Mouse (Mus musculus): Measurements from ENCODE around the gene Cers3.

GRCm38 (mm10) chr7:66733882-66734281 lies 9.4 kb upstream of the Cers3 start:
- TF ChIP-seq CTCF (IDR thresholded peaks at IDR 0.05; ENCODE audit: low read depth, low read length) (no peak), TAL1 (conservative IDR thresholded peaks at IDR 0.05; ENCODE audit: low read depth, low read length) (no peak), GATA1 (IDR thresholded peaks at IDR 0.05; ENCODE audit: borderline replicate concordance, low read length) (no peak)

Data from G1E (cell line).